12 mouse cellular contexts compared by ENCODE assay signal in the genomic region with DNA sequence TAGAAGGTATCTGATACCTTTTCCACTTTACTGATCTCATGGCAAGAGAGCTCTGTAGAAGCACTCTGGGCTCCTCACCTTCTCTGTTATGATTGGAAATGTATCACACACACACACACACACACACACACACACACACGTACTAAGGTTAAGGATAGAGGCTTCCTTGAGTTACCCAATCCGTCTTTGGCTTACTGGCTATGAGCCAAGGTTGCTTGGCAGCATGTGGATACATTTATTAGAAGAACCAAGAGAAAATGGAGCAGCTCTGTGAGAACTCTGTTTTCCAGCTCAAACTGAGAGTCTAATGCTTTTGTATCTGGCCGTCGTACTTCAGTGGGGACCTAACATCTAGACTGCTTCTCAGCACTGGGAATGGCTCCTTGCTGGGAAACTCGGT. TPM values are rescaled to one million over a fixed set of nuclear protein-coding genes. Genes with fewer than 3 reads are reported as not detected.
DNase-seq lines count a peak whose midpoint lies in the region; ATAC-seq and TF ChIP-seq lines count a peak whose summit lies in the region.
"Had no signal": no experiment of that assay in that cellular context is flagged by ENCODE, and none has a peak within 500 bp of the region (broad histone marks: within the 10 kb centered on the region; RNA-seq: fewer than 3 reads in every experiment).

No protein-coding gene starts in this region.

- TF ChIP-seq CTCF in lung, postnatal 0 days (IDR thresholded peaks at IDR 0.05): no peak

- H3K36me3 ChIP-seq in lung, postnatal 0 days (ENCODE audit: insufficient read depth, low read length): no peaks in the 10 kb centered on the region

- ATAC-seq in lung, postnatal 0 days: no peak

- DNase-seq in cerebellum, adult 11-12 months: peak; percentile 25
- no peak for DNase-seq in cerebellum, adult 11 months
- DNase-seq in left cerebral cortex, postnatal 14 days (ENCODE audit: low spot score in 2 of 2): peak; percentile 50 to 53
- DNase-seq in left cerebral cortex, adult 18-20 months (ENCODE audit: low spot score in 2 of 2): no peak
- DNase-seq in cerebellum, adult 8-10 months: peak; percentile 38
- peak; percentile 64 for DNase-seq in lung, postnatal 0 days (ENCODE audit: low spot score)
- no peak for DNase-seq in Muller cell, postnatal 12 days (ENCODE audit: inconsistent ontology term)
- no peak for DNase-seq in testis, postnatal 14 days (ENCODE audit: low spot score)
- DNase-seq: heart, adult 11 months; heart, postnatal 4 days had no signal

- TF ChIP-seq EP300 in lung, postnatal 0 days (IDR thresholded peaks at IDR 0.05): peak; percentile 29; the same call in 1 of the 2 replicates

- peaks cover 5% of the 10 kb centered on the region; the same call in 1 of the 2 replicates for H3K4me1 ChIP-seq in lung, postnatal 0 days (ENCODE audit: insufficient read depth, low read depth, low read length)

- H3K9ac ChIP-seq in lung, postnatal 0 days (replicated peaks; ENCODE audit: low read depth): no peak overlapping the region

- no peak overlapping the region for H3K27ac ChIP-seq in lung, postnatal 0 days (ENCODE audit: low read length)

- no peaks in the 10 kb centered on the region for H3K27me3 ChIP-seq in lung, postnatal 0 days (replicated peaks; ENCODE audit: insufficient read depth, low read length)

- WGBS in lung, postnatal 0 days: 37% methylated on average over 5 of the region's 5 CpGs

- H3K4me3 ChIP-seq in lung, postnatal 0 days (ENCODE audit: low read depth, low read length): no peak overlapping the region

- no peaks in the 10 kb centered on the region for H3K9me3 ChIP-seq in lung, postnatal 0 days (ENCODE audit: low read length)

- H3K4me2 ChIP-seq in lung, postnatal 0 days (replicated peaks; ENCODE audit: low read depth, low read length): no peak overlapping the region

- intact Hi-C loops in left cerebral cortex, postnatal 14 days (cut with DNase I): no loop called here

RNA-seq across cellular contexts. Expression of a gene that starts 30.4 kb away (rescaled TPM):
- total RNA-seq in left cerebral cortex, postnatal 14 days (2021): under 1 TPM; 0.23 to 0.24 TPM
- under 1 TPM in 1 of 2 experiments, not detected in 1; 0.19 TPM for total RNA-seq in left cerebral cortex, adult 18-20 months (2021)
- polyA plus RNA-seq in lung, postnatal 0 days (2015; fragmentation: Nextera tagmentation; extraction: Ambion mirVana): 5.0 and 5.2 TPM in 2 replicates
- total RNA-seq: heart, postnatal 4 days; left cerebral cortex, postnatal 10 days had no signal
- polyA plus RNA-seq: kidney, embryonic 14.5 days had no signal

RNA-seq across cellular contexts. Expression of a gene that starts 41.6 kb away (rescaled TPM):
- total RNA-seq in left cerebral cortex, postnatal 14 days (2021): not detected
- not detected for total RNA-seq in left cerebral cortex, adult 18-20 months (2021)
- polyA plus RNA-seq in lung, postnatal 0 days (2015; fragmentation: Nextera tagmentation; extraction: Ambion mirVana): 5.9 and 7.4 TPM in 2 replicates

Comparison
In these comparisons a context has a peak if more than half of its experiments do, and no peak if none do; other contexts are left out.
1. DNase-seq: peak in cerebellum, adult 11-12 months (single experiment), left cerebral cortex, postnatal 14 days (2 of 2), cerebellum, adult 8-10 months (single experiment) and lung, postnatal 0 days (single experiment); none in cerebellum, adult 11 months (single experiment), left cerebral cortex, adult 18-20 months (0 of 2), Muller cell, postnatal 12 days (single experiment) and testis, postnatal 14 days (single experiment).